Mouse (Mus musculus): ENCODE data around the gene Gm49395.

- no peak for TF ChIP-seq POLR2A (IDR thresholded peaks at IDR 0.05; ENCODE audit: borderline replicate concordance, extremely low read depth, insufficient read depth, insufficient read length, poor library complexity, severe bottlenecking)
- TF ChIP-seq CTCF (IDR thresholded peaks at IDR 0.05; ENCODE audit: borderline replicate concordance, extremely low read depth, insufficient read depth, insufficient read length), result no peak
Measured at GRCm38 (mm10) chr13:115106183-115106582, 4.5 kb upstream of the Gm49395 start.
